Mouse (Mus musculus) brain, embryonic 14.5 days (tissue): ENCODE data around the gene Krt88. TPM values are rescaled to one million over a fixed set of nuclear protein-coding genes. Genes with fewer than 3 reads are reported as not detected.
A peak's percentile ranks its signal among the peaks of the same experiment; 100 is the strongest.

Experiments
- DNase-seq: peaks from one replicate; pipeline ENCODE4 v3.0.0-alpha.2; 2011; ENCODE audit warnings: low read depth
- CTCF ChIP-seq: fragments of 200-500 bp; IDR thresholded peaks from 2 replicates; pipeline ENCODE4 v1.5.1; 2012; ENCODE audit warnings: inconsistent platforms, mild to moderate bottlenecking, moderate library complexity, borderline replicate concordance; ENCODE audit not compliant: insufficient read depth, insufficient read length; ENCODE audit errors: extremely low read depth
- POLR2A ChIP-seq: fragments of 200-500 bp; IDR thresholded peaks from 2 replicates; pipeline ENCODE4 v1.6.1; 2012; ENCODE audit warnings: mild to moderate bottlenecking, inconsistent platforms, borderline replicate concordance; ENCODE audit not compliant: poor library complexity, insufficient read depth, insufficient read length, severe bottlenecking; ENCODE audit errors: extremely low read depth
- polyA plus RNA-seq: library from polyadenylated mRNA; depleted of rRNA; stranded (reverse); fragments of >200 nt; gene quantifications from 2 replicates; pipeline ENCODE4 v1.2.3, GENCODE M21; 2012

Krt88 gene
- polyA plus RNA-seq, 1 experiment: not detected

DNA sequence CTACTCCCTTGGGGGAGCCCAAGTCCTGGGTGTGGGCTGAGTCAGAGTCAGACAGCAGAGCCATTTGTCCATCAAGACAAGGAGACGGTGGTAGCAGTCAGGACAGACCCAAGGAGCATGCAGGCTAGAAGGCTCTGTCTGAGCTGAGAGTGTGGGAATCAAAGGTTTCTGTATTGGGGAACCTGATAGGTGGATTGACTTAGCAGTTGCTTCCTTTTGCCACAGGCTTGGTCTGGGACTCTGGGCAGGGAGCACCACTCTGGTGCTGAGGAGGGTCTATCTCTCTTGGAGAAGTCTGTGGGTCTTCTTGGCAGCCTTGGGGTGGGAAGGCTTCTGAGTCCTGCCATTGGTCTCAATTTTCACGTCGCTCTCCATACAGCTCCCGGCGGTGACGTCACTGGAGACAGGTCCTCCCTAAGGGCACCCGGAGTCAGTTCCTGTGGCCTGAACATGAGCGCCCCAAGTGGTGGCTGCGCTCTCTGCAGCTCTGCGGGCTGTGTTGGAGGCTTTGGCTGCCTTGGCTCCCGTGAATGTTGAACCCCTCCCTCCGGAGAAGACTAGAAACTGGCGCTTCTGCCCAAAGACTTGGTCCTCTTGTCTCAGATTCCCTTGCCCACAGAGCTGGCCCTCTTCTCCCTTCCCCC is 5.7 kb downstream of the Krt88 start:
- TF ChIP-seq POLR2A (no peak), CTCF (peak; percentile 77)
- DNase-seq: peak; percentile 54

DNA sequence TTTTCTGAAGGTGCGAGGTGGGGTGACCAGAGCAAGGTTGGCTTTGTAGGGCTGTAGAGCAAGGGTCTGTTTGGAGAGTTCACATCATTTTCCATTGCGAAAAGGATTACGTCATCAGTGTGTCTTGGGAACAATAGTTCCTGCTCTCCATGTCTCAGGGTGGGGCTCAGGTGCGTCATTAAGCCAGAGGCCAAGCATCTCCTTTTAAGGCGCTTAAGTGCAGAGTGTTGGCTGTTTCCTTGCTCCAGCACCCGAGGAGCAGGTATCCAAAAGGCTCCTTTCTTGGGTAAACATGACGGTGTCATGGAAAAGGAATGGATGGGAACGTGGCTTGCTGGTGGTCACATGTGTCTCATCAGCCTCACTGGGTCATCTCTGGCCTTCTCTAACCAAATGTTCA is 7.2 kb downstream of the Krt88 start:
- no peak for DNase-seq
- TF ChIP-seq POLR2A (no peak), CTCF (no peak)

DNA sequence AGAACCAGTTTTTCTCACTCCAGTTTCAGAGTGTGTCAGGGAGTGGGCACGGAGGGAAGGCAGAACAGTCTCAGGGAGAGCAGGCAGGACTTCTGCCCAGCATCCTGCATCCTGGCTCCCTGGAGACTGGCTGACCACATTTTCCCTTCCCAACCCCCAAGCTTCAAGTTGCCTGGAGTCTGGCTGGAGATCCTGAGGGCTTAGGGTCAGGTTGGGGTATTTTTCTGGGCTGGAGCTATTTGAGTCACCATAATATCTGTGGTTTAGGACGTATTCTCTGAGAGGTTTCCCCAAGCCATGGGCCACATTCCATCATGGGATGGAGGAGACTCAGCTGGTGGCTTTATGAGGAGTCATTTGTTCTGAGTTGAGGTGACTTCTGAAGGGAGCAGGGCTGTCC is 7.7 kb downstream of the Krt88 start:
- DNase-seq: no peak
- TF ChIP-seq POLR2A (no peak), CTCF (no peak)

DNA sequence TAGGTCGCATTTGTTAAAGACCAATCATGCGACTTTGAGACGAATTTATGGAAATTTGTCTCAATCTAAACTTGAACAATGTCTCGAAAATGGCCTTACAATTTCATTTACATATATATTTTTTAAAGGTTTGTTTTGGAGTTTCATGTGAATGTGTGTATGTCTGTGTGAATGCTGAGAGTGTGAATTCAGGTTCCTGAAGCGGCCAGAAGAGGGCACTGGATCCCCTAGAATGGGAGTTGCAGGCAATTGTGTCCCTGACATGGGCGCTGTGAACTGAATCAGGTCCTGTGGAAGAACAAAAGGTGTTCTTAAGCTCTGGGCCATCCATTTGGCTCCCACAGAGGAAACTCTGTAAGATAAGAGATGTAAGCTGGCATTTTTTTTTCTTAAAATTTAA is 8.3 kb downstream of the Krt88 start:
- no peak for DNase-seq
- TF ChIP-seq POLR2A: no peak
- TF ChIP-seq CTCF: no peak

DNA sequence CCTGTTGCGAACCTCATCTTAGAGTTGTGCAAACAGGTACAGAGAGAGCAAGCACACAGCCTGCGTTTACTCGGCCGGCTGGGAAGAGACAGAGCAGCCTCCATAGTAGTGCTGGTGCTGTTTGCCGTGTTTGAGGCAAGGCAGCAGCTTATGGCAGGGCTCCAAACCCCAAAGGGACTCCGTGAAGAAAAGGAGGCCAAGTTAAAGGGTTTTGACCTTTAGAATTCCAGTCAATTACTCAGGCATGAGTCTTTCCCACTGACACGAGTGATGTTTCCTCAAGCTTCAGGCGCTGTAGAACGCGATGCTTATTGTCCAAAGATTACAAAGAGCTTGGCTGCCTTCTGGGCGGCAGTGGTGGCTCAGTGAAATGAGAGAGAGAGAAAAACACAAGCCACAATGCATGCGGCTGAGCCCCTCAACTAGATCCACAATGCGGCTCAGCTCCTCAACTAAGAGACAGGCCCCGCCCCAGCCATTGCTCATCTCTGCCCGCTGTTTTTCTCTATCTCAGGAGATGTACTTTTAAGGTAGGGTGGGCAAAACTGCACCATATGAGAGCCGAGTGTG is 10.9 kb downstream of the Krt88 start:
- peak; percentile 55 for DNase-seq
- no peak for TF ChIP-seq POLR2A
- TF ChIP-seq CTCF: no peak

DNA sequence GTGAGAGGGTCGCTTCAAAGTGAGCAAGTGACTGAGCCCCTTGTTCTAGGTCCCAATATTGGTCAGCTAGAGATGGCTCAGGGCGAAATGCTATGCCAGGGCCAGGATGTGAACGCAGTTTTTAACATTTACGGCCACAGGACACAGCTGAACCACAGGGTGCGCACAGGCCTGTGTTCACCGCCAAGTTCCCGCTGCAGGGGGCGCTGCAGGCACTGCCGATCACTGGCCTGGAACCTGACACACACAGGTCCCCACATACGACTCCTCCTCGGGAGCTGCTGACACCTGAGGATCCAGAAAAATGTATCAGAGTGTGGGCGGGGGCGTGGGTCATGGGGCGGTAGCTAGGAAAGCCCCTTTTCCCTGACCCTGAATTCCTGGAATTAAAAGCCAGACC is 11.7 kb downstream of the Krt88 start:
- no peak for DNase-seq

DNA sequence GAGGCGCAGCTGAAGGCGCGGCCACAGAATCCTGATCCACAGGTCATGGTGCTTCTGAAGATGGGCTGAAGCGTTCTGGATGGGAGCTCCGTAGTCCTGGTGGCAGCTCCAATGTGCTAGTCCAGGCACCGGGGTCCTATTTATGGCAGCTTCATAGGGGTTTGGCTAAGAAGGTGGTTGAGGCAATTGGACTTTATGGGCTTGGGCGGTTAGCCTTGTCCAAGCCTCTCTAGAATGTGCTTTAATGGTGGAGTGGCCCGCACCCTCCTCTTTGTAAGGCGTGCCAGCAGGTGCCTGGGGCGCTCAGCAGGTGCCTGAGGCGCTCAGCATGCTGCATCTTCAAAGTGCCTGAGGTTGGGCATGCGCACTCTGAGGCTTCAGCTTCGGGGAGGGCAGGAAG is 16.1 kb downstream of the Krt88 start, which contains the start of gene Krt81:
Krt81 (minus strand) TSS at position 101 of the 400 bp plus-strand sequence.
- TF ChIP-seq POLR2A (no peak), CTCF (no peak)
- DNase-seq: no peak

More for the DNA sequence above, 11.7 kb downstream of the Krt88 start:
- no peak for TF ChIP-seq POLR2A
- 0 out of 2 replicates have a peak, but pooled peaks have one; percentile 20 for TF ChIP-seq CTCF

DNA sequence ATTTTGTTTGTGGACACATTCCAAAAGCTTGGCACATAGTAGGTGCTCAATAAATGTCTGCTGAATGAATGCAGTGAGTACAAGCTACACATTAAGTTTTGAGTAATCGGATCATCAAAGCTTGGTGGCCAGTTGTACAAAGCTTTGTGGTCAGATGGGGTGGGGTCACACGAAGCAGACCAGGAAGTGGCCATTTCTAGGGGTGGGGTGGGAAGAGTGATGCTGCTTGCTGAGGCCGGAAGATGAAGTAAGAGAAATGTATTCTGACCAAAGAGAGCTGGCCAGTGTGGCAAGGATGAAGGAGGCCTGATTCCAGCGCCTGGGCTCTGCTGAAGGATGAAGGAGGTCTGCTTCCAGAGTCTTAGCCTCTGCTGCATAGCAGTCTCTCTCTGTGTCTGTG is 21.5 kb downstream of the Krt88 start:
- no peak for DNase-seq
- no peak for TF ChIP-seq CTCF

DNA sequence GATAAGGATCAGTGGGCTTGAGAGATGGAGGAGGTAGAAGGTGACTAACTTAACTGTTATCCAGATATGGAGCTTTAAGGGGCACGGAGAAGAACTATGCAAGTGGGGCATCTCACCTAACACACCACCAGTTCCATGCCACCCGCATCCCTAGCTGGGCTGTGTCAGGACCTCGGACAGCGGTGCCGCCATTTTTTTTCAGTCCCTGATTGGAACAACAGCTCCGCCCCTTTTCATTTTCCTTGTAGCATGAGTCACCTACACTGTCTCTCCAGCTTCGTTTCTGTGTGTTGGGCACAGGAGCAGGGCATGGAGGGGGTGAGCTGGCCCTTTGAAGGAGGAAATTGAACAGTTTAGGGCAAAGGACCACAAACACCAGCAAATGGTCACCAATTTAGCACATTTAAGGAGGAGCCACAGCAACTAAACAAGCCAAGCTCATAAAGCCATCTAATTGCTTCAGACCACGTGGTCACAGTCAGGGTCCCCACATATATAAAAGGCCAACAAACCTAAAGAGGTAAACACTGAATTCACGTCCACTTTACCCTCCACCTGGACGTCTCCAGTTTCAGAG is 25.5 kb downstream of the Krt88 start, which contains the start of gene Krt86:
Krt86 (plus strand) TSS at position 527 of the 577 bp plus-strand sequence.
- TF ChIP-seq POLR2A (no peak), CTCF (no peak)
- DNase-seq: no peak

DNA sequence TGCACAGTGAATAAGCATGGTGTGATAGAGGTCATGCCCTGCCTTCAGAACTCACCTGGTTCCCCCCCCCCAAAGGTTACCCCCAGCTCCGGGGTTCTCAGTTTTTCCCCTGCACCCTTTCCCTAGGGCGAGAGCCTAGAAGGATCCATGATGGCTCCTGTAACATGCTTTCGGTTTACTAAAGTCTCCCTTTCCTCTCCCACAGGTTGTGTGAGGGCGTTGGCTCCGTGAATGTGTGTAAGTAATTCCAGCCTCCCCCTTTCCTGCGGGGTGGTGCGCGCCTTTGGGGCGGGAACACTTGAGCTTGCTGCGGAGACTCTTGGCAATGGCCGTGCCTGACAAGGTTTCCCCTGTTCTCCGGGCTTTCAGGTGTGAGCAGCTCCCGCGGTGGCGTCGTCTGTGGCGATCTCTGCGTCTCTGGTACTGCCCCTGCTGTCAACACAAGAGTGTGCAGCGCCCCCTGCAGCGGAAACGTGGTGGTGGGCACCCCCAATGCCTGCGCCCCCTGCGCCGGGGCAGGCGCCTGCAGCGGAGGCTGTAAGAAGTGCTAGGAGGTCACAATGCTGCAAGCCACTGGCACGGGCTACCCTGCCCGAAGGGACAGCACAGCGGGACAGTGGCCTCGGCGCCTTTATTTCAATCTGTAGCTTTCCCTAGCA is 31.6 kb downstream of the Krt88 start:
- DNase-seq: peak; percentile 63
- TF ChIP-seq CTCF: peak; percentile 58
- TF ChIP-seq POLR2A: no peak

DNA sequence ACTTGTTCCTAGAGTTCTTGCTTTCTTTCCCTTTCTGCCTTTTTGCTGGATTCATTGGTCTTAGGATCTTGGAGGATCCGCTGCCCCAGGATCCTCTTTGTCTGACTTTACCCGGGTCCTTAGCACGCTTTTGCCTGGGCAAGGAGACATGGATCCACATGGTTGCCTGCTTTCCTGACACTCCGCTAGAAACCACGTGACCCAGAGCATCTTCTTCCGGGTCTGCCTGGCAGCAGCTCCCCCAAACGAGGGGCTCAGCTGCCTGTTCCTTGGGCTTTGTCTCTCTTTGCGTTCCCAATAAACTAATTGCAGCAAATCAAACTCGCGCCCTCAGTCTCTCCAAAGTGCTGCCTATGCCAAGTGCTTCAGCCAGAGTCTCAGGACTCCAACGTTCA is 32.1 kb downstream of the Krt88 start:
- DNase-seq: peak; percentile 71
- TF ChIP-seq POLR2A (no peak), CTCF (no peak)

DNA sequence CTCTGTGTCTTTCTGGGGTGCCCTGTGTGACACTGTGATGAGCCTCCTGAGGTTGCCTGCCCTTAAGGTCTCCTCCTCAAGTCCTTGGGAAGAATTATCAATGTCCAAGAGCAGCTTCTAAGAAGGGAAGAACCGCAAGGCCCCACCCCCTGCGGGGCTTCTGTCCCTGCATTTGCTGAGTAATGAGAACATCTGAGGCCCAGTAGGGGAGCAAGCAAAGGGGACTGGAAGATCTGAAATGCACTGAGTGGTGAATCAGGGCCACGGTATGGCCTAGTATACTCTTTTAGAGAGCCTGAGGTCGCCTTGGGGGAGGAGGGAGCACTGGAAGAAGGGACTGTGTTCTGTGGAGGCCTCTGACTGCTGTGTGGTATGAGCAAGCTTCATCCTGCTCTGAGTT is 34.5 kb downstream of the Krt88 start:
- no peak for TF ChIP-seq CTCF
- DNase-seq: no peak

DNA sequence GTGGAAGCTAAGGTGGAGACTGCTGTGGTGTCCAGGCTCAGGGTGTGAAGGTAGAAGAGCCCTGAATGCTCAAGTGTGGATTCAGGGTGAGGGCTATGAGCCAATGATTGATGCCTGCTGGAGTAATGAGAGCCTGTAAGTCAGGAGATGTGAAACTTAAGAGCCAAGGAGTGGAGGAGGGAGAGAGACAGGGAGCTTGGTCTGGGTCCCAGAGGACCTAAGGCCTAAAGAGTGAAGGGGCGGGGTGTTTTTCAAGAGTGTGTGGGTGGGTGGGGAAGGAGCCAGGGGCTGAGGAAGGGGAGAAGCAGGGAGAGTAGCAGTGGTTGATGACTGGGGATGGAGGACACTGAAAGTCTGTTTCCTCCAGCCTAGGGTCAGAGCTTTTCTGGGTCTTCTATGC is 36.1 kb downstream of the Krt88 start:
- no peak for TF ChIP-seq POLR2A
- no peak for DNase-seq
